Mouse (Mus musculus): ENCODE measurements around the gene Pak7.

- no peak for TF ChIP-seq CTCF (IDR thresholded peaks at IDR 0.05)
- TF ChIP-seq POLR2A (IDR thresholded peaks at IDR 0.05; ENCODE audit: insufficient read depth, low read depth, low read length) = no peak
- TF ChIP-seq EP300 (IDR thresholded peaks at IDR 0.05; ENCODE audit: insufficient read depth, low read depth, low read length) = no peak
These were observed 280.2 kb downstream of the Pak7 start for GRCm38 (mm10) chr2:136107597-136107996.
